Mouse (Mus musculus) adrenal gland, postnatal 14 days (tissue): ENCODE results near the gene Ambra1. TPM values are rescaled to one million over a fixed set of nuclear protein-coding genes. Genes with fewer than 3 reads are reported as not detected.

Experiments used
- DNase-seq: peaks from one replicate; pipeline ENCODE4 v3.0.0; 2021; ENCODE audit warnings: mixed read lengths
- total RNA-seq: library from RNA; stranded (reverse); gene quantifications from 2 replicates; pipeline ENCODE4 v1.2.3, GENCODE M21; 2021

Gene Ambra1
- total RNA-seq, 1 experiment from 2014 or later: 31.9 TPM

- DNase-seq: no peak
These were observed 5.3 kb downstream of the Ambra1 start for GRCm38 (mm10) chr2:91735221-91735620.

- no peak for DNase-seq
These were observed 9.7 kb downstream of the Ambra1 start for GRCm38 (mm10) chr2:91739586-91739985.

- no peak for DNase-seq
These were observed 14.8 kb downstream of the Ambra1 start for GRCm38 (mm10) chr2:91744686-91745085.

GRCm38 (mm10) chr2:91749811-91750261 is 19.9 kb downstream of the Ambra1 start:
- DNase-seq: peak; percentile 39

GRCm38 (mm10) chr2:91771921-91772705 is 42.2 kb downstream of the Ambra1 start:
- DNase-seq: no peak

GRCm38 (mm10) chr2:91773309-91773708 is 43.4 kb downstream of the Ambra1 start:
- DNase-seq: no peak

GRCm38 (mm10) chr2:91779166-91779565 is 49.2 kb downstream of the Ambra1 start:
- peak; percentile 19 for DNase-seq

- DNase-seq: no peak
These were observed 61.7 kb downstream of the Ambra1 start for GRCm38 (mm10) chr2:91791621-91792020.

GRCm38 (mm10) chr2:91792346-91792745 is 62.4 kb downstream of the Ambra1 start:
- DNase-seq: peak; percentile 29

- DNase-seq: no peak
These were observed 64.5 kb downstream of the Ambra1 start for GRCm38 (mm10) chr2:91794466-91794865.

GRCm38 (mm10) chr2:91795091-91795490 is 65.2 kb downstream of the Ambra1 start:
- no peak for DNase-seq

GRCm38 (mm10) chr2:91811433-91811832 is 81.5 kb downstream of the Ambra1 start:
- no peak for DNase-seq

- DNase-seq: no peak
These were observed 86.8 kb downstream of the Ambra1 start for GRCm38 (mm10) chr2:91816741-91817140.

- DNase-seq: no peak
These were observed 102.3 kb downstream of the Ambra1 start for GRCm38 (mm10) chr2:91832227-91832626.

- no peak for DNase-seq
These were observed 104.3 kb downstream of the Ambra1 start for GRCm38 (mm10) chr2:91834272-91834671.

- DNase-seq: no peak
These were observed 105.1 kb downstream of the Ambra1 start for GRCm38 (mm10) chr2:91835031-91835430.

- no peak for DNase-seq
These were observed 105.7 kb downstream of the Ambra1 start for GRCm38 (mm10) chr2:91835631-91836030.

GRCm38 (mm10) chr2:91844085-91844484 is 114.2 kb downstream of the Ambra1 start:
- DNase-seq: no peak

- DNase-seq: no peak
These were observed 122.7 kb downstream of the Ambra1 start for GRCm38 (mm10) chr2:91852446-91853191.

GRCm38 (mm10) chr2:91854575-91854974 is 124.6 kb downstream of the Ambra1 start:
- no peak for DNase-seq

GRCm38 (mm10) chr2:91856958-91857357 is 127.0 kb downstream of the Ambra1 start:
- DNase-seq: no peak

- DNase-seq: no peak
These were observed 129.5 kb downstream of the Ambra1 start for GRCm38 (mm10) chr2:91859423-91859822.

- DNase-seq: no peak
These were observed 140.8 kb downstream of the Ambra1 start for GRCm38 (mm10) chr2:91870754-91871153.
